Mouse (Mus musculus): ENCODE measurements around the gene Mospd3. TPM values are rescaled to one million over a fixed set of nuclear protein-coding genes. Genes with fewer than 3 reads are reported as not detected.

The Mospd3 gene
- polyA plus RNA-seq, 1 experiment: 252 TPM

DNA sequence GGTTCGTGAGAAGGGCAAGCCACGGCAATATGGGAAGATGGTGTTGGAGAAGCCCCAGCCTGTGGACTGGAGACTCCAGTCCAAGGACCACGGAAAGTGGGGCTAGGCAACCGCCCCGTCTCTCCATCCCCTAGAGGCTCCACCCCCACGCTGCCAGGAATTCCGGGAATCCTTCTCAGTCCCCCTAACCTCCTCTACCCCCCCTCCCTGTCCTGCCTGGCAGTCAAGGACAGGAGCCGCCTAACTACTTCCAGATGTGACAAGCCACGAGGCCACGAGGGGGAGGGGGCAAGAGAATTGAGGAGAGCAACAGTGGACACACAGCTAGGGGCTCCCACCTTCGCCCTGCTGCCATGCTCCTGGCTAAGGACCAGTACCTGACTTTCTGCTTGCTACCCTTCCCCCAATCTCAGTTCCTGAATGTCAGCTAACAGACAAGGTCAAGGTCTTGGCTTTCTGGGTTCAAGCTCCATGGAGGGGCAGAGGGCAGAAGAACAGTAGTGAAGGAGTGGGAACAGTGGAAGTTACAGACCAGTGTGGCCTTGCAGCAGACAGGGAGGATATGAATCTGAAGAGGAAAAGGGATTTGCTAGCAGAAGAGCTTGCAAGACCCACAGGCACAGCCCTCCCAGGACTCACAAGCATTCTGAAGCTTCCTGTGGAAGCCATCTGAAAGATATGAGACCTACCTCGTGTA, 9.8 kb upstream of the Mospd3 start:
- H3K27ac ChIP-seq (ENCODE audit: control insufficient read depth, insufficient read depth, low read length): no peak overlapping the region
- no peaks in the 10 kb centered on the region for H3K27me3 ChIP-seq (ENCODE audit: control insufficient read depth, insufficient read depth, low read length)
- TF ChIP-seq CTCF (IDR thresholded peaks at IDR 0.05; ENCODE audit: borderline replicate concordance, control insufficient read depth, extremely low read depth, insufficient read depth, low read length, poor library complexity) (no peak), POLR2A (IDR thresholded peaks at IDR 0.05; ENCODE audit: control insufficient read depth, extremely low read depth, insufficient read depth, low read length, poor library complexity) (no peak)
- WGBS: 78% methylated on average over 12 of the region's 12 CpGs
- no peaks in the 10 kb centered on the region for H3K4me1 ChIP-seq (replicated peaks; ENCODE audit: control insufficient read depth, insufficient read depth, low read length)
- H3K4me3 ChIP-seq (ENCODE audit: control insufficient read depth, insufficient read depth, low read length): no peak overlapping the region
- no peaks in the 10 kb centered on the region for H3K36me3 ChIP-seq (ENCODE audit: control insufficient read depth, insufficient read depth, low read length)
- no peak for DNase-seq

GRCm38 (mm10) chr5:137610056-137610455, 9.2 kb upstream of the Mospd3 start:
- TF ChIP-seq CTCF (IDR thresholded peaks at IDR 0.05; ENCODE audit: borderline replicate concordance, control insufficient read depth, extremely low read depth, insufficient read depth, low read length, poor library complexity) (no peak), POLR2A (IDR thresholded peaks at IDR 0.05; ENCODE audit: control insufficient read depth, extremely low read depth, insufficient read depth, low read length, poor library complexity) (no peak)

GRCm38 (mm10) chr5:137609292-137609691, 8.4 kb upstream of the Mospd3 start:
- no peaks in the 10 kb centered on the region for H3K36me3 ChIP-seq (ENCODE audit: control insufficient read depth, insufficient read depth, low read length)
- WGBS: 75% methylated on average over 3 of the region's 3 CpGs
- 0 out of 2 replicates have a peak, but pooled peaks cover 4% of the 10 kb centered on the region for H3K4me1 ChIP-seq (replicated peaks; ENCODE audit: control insufficient read depth, insufficient read depth, low read length)
- H3K27me3 ChIP-seq (ENCODE audit: control insufficient read depth, insufficient read depth, low read length): no peaks in the 10 kb centered on the region
- no peak overlapping the region for H3K27ac ChIP-seq (ENCODE audit: control insufficient read depth, insufficient read depth, low read length)
- TF ChIP-seq CTCF (IDR thresholded peaks at IDR 0.05; ENCODE audit: borderline replicate concordance, control insufficient read depth, extremely low read depth, insufficient read depth, low read length, poor library complexity) (no peak), POLR2A (IDR thresholded peaks at IDR 0.05; ENCODE audit: control insufficient read depth, extremely low read depth, insufficient read depth, low read length, poor library complexity) (no peak)
- no peak overlapping the region for H3K4me3 ChIP-seq (ENCODE audit: control insufficient read depth, insufficient read depth, low read length)
- DNase-seq: no peak

More at GRCm38 (mm10) chr5:137610056-137610455, 9.2 kb upstream of the Mospd3 start:
- 90% methylated on average over 4 of the region's 4 CpGs for WGBS
- Histone ChIP-seq H3K36me3 (ENCODE audit: control insufficient read depth, insufficient read depth, low read length) (no peaks in the 10 kb centered on the region), H3K27me3 (ENCODE audit: control insufficient read depth, insufficient read depth, low read length) (no peaks in the 10 kb centered on the region), H3K27ac (ENCODE audit: control insufficient read depth, insufficient read depth, low read length) (no peak overlapping the region), H3K4me3 (ENCODE audit: control insufficient read depth, insufficient read depth, low read length) (no peak overlapping the region), H3K4me1 (replicated peaks; ENCODE audit: control insufficient read depth, insufficient read depth, low read length) (0 out of 2 replicates have a peak, but pooled peaks cover 4% of the 10 kb centered on the region)
- DNase-seq: no peak

DNA sequence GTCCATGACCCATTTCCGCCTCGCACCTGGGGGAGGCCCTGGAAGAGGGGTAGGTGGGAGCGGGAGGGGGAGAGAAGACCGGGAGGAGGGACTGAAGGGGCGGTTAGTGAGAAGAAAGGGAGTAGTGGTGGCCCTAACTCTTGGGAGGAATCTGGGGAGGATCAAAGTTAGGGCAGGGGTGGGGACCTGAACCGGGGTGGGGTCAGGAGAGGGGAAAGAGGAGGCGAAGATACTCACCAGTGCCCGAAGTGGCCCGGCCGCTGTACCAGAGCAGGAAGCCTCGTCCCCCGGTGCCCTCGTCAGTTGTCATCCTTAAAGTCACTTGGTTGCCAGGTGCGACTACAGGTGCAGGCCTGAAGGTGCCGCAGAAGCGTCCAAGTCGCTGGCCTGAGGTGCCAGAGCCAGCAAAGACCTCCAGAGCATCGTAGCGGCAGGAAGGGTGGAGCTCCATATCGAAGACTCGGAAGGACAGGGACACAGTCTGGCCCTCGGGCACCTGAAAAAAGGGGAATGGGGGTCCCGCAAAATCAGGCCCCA, 7.9 kb upstream of the Mospd3 start:
- no peak for TF ChIP-seq CTCF (IDR thresholded peaks at IDR 0.05; ENCODE audit: borderline replicate concordance, control insufficient read depth, extremely low read depth, insufficient read depth, low read length, poor library complexity)
- TF ChIP-seq POLR2A (IDR thresholded peaks at IDR 0.05; ENCODE audit: control insufficient read depth, extremely low read depth, insufficient read depth, low read length, poor library complexity): no peak
- Histone ChIP-seq H3K27ac (ENCODE audit: control insufficient read depth, insufficient read depth, low read length) (no peak overlapping the region), H3K4me3 (ENCODE audit: control insufficient read depth, insufficient read depth, low read length) (no peak overlapping the region), H3K27me3 (ENCODE audit: control insufficient read depth, insufficient read depth, low read length) (no peaks in the 10 kb centered on the region), H3K4me1 (replicated peaks; ENCODE audit: control insufficient read depth, insufficient read depth, low read length) (0 out of 2 replicates have a peak, but pooled peaks cover 5% of the 10 kb centered on the region), H3K36me3 (ENCODE audit: control insufficient read depth, insufficient read depth, low read length) (no peaks in the 10 kb centered on the region)
- WGBS: 88% methylated on average over 23 of the region's 23 CpGs
- DNase-seq: no peak

- Histone ChIP-seq H3K27me3 (ENCODE audit: control insufficient read depth, insufficient read depth, low read length) (no peaks in the 10 kb centered on the region), H3K4me1 (replicated peaks; ENCODE audit: control insufficient read depth, insufficient read depth, low read length) (0 out of 2 replicates have a peak, but pooled peaks cover 6% of the 10 kb centered on the region), H3K4me3 (ENCODE audit: control insufficient read depth, insufficient read depth, low read length) (no peak overlapping the region), H3K36me3 (ENCODE audit: control insufficient read depth, insufficient read depth, low read length) (no peaks in the 10 kb centered on the region), H3K27ac (ENCODE audit: control insufficient read depth, insufficient read depth, low read length) (no peak overlapping the region)
- DNase-seq: no peak
- TF ChIP-seq POLR2A (IDR thresholded peaks at IDR 0.05; ENCODE audit: control insufficient read depth, extremely low read depth, insufficient read depth, low read length, poor library complexity) (no peak), CTCF (IDR thresholded peaks at IDR 0.05; ENCODE audit: borderline replicate concordance, control insufficient read depth, extremely low read depth, insufficient read depth, low read length, poor library complexity) (no peak)
- WGBS: 90% methylated on average over 26 of the region's 26 CpGs
Measured at GRCm38 (mm10) chr5:137607860-137608653, 7.2 kb upstream of the Mospd3 start.

DNA sequence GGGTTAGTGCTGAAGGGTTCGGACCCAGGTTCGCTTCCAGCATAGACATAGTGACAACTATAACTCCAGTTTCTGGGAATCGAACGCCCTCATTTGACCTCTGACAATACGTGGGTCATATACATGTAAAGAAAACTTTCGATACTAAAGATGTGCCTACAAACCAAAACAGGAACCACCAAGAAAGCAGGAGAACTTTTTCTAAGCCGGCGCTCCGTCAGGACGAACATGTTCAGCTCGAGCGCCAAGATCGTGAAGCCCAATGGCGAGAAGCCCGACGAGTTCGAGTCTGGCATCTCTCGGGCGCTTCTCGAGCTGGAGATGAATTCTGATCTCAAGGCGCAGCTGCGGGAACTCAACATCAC, 489 bp upstream of the Mospd3 start:
- WGBS: under 1% methylated on average over 22 of the region's 22 CpGs
- no peak for TF ChIP-seq POLR2A (IDR thresholded peaks at IDR 0.05; ENCODE audit: control insufficient read depth, extremely low read depth, insufficient read depth, low read length, poor library complexity)
- no peak for TF ChIP-seq CTCF (IDR thresholded peaks at IDR 0.05; ENCODE audit: borderline replicate concordance, control insufficient read depth, extremely low read depth, insufficient read depth, low read length, poor library complexity)
- Histone ChIP-seq H3K27ac (ENCODE audit: control insufficient read depth, insufficient read depth, low read length) (peak overlapping the region; percentile 82), H3K4me3 (ENCODE audit: control insufficient read depth, insufficient read depth, low read length) (peak overlapping the region; percentile 63), H3K36me3 (ENCODE audit: control insufficient read depth, insufficient read depth, low read length) (no peaks in the 10 kb centered on the region; the same call in 1 of the 2 replicates), H3K4me1 (replicated peaks; ENCODE audit: control insufficient read depth, insufficient read depth, low read length) (peaks cover 39% of the 10 kb centered on the region), H3K27me3 (ENCODE audit: control insufficient read depth, insufficient read depth, low read length) (no peaks in the 10 kb centered on the region)
- peak; percentile 19 for DNase-seq
